Mouse (Mus musculus): ENCODE measurements at regions not wholly inside any gene's neighbourhood (a gene's known extent, or its start where the extent isn't known, plus 50 kb on each side); places are given as distances from the start of the nearest gene placed in this dataset.

DNA sequence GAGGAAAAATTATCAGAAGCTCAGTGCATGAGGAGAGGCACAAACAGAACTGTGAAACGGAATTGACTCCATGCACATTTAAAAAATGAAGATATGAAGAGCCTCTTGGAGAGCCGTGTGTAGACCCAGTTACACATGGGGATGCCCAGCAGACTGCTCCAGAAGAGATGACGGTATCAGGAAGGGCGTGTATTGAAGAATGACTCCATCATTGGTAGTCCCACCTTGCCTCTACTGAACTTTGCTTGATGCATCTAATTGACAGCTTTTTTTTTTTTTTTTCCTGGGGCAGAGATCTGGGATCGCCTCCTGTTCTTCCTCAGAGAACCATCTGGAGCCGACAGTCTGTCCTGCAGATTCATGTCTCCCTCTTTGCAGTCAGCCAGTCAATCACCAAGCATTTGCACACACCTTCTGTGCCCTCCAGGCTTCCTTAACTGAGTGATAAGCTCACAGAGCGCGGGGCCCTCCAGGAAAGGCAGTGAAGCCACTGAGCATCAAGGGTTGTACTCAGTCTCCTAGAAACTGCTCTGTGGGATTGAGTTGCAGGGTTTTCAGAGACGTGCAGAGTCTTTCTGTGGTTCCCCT, 57.6 kb upstream of the D1Pas1 start:
- DNase-seq, result no peak

DNA sequence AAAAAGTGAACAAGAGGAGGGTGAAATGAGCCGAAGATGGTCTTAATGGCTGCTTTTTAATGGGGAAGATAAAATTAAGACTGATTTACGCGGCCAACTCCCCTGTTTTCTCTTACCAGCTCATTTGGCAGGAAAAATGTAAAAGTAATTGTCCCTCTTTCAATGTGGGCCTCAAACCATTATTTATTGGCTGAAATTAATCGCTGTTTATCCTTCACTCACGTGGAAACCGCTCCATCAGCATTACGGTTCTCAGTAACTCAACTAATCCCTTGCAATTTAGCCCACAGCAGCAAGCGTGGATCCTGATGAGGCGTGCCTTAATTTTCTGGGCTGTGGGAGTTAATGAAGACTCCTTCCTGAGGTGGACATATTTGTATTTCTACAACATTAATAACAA, 58.1 kb upstream of the D1Pas1 start:
- DNase-seq, result no peak

- DNase-seq, result no peak
Observed at GRCm38 (mm10) chr1:186907409-186908170, 59.6 kb upstream of the D1Pas1 start.

GRCm38 (mm10) chr1:186905942-186906341, 61.3 kb upstream of the D1Pas1 start:
- DNase-seq, result no peak

GRCm38 (mm10) chr1:186901548-186901947, 65.7 kb upstream of the D1Pas1 start:
- no peak for DNase-seq

DNA sequence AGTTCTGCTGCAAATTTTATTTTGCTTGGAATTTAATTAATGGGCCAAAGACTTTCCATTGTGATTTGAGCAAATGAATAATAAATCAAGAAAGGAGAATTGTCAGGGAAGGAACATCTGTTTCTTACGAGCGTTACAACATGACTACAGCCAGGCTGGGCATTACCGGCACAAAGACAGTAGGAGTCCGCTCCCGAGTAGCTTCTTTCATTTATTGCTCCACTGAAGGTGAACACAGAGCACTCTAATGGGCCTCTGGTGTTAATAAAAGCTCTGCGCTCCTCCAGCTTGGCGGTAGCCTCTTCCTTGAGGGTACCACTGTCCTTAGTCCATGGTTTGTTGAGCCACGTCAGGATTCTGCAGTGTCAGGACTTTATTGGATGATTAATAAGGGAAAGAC, 69.0 kb upstream of the D1Pas1 start:
- DNase-seq, result no peak

- no peak for DNase-seq
Observed at GRCm38 (mm10) chr1:186889584-186889852, 77.7 kb upstream of the D1Pas1 start.

GRCm38 (mm10) chr1:186888767-186889583, 78.2 kb upstream of the D1Pas1 start:
- DNase-seq, result peak; percentile 86

DNA sequence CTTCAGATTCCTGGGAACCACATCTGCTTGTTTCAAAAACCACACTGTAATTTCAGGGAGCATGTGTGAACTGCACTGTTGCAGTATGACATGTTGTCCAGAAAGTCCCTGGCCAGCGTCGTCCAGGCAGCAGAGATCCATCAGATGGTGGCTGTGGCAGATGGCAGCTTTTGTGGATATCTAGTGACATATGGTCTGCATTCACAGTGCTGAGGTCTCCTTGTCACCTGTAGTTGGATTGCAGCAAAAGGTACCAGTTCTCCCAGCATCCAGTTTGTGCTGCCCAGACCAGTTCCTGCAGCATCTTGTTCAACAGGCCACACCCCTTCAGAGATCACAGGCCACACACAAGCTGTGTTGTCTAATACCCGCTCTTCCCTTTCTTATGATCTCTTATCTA, 80.1 kb upstream of the D1Pas1 start:
- DNase-seq, result no peak

GRCm38 (mm10) chr1:186880391-186880790, 86.8 kb upstream of the D1Pas1 start:
- DNase-seq, result no peak

DNA sequence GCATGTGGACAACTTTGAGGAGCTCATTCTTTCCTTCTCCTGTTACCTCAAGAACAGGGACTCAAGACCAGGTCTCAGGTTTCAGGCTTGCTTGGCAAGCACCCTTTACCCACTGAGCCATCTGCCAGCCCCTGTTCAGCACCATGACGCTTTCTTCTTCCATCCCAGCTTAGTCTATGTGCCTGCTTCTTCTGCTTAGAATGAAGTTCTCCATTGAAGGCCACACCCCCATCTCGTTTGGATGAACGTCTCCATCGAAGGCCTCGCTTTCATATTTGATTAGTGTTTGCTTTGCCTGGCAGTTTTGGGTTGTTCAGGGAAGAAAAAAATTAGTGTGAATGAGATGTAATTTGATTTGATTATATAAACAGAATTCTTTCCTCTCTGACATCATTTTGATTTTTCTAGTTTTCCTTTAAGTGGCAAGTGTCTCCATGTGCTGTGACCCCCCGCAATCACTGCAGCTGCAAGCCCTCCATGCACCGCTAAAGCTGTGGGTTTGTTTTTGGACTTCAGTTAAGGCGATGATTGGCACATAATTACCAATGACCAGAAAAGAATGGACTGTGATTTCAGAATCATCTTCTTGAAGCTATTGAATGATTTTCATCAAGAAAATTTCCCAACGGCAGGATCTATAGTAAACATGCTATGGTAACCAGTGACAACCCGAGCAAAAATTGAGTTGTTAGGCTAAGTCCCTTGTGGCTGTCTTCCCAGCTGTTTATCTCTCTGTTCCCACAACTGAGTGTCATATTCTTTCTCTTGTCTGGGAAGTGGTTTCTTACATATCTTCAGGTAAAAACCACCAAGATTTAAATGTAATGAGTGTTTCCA, 106.4 kb upstream of the D1Pas1 start:
- no peak for DNase-seq

DNA sequence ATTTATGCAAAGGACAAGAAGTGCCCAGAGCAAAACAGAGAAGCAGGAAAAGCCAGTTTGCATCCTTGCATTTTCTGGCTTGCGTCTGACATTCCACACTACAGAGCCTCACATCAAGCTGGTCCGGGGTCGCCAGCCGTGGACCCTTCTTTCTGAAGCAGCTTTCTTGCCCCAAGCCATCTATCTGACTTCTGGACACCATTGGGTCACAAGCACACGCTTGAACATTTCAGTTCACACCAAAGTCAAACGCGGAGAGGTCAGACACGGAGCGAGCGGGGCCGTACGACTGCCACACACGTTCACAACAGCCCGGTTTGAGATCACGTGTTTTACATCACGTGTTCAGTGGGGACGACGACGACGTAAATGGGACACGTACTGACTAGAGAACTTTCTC, 108.9 kb upstream of the D1Pas1 start:
- no peak for DNase-seq

GRCm38 (mm10) chr1:186855474-186856036, 106.4 kb upstream of the Rrp15 start:
- no peak for DNase-seq

- DNase-seq, result no peak
Observed at GRCm38 (mm10) chr1:186845256-186845655, 96.1 kb upstream of the Rrp15 start.

DNA sequence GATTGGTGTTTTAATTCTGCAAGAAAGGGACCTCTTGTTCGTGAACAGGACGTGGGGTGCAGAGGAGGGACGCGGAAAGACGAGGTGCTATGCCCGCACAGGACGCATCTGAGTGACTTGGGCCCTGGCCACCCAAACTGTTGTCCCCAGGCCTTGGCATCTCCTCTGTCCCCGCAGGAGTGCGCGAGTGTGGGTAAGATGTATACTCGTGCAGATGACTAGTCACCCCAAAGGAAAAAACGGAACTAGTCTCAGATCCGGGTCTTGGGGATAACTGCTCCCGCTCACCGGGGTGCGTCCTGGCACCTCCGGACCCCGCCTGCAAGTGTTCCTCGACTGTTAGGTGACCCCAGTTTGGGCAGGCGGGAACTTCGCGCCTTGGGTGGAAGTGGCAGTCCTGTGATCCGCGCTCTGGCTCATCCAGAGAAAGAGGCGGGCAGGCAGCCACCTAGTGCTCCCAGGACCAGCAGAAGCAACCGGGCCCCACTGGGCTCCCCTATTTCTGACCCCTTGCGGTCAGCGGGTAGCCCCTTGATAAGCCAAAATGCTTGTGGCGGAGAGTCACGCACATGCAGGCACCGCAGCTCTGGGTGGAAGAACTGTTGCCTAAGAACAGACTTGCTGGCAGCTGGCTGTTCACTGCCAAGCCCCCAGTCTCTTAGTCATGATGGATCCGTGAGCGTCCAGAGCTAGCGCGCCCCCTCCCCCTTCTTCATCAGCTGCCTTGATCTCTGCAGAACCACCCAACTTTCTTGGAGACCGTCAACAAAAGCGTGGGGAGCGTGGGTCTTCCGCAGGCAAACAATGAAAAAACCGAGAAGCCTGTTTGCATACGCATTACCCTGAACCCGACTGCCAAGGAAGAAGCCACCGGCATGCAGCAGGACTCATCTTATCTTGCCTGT, 85.0 kb upstream of the Rrp15 start:
- DNase-seq, result no peak

- DNase-seq, result no peak
Observed at GRCm38 (mm10) chr1:186833441-186833895, 84.3 kb upstream of the Rrp15 start.

GRCm38 (mm10) chr1:186827773-186828172, 78.6 kb upstream of the Rrp15 start:
- DNase-seq, result no peak

DNA sequence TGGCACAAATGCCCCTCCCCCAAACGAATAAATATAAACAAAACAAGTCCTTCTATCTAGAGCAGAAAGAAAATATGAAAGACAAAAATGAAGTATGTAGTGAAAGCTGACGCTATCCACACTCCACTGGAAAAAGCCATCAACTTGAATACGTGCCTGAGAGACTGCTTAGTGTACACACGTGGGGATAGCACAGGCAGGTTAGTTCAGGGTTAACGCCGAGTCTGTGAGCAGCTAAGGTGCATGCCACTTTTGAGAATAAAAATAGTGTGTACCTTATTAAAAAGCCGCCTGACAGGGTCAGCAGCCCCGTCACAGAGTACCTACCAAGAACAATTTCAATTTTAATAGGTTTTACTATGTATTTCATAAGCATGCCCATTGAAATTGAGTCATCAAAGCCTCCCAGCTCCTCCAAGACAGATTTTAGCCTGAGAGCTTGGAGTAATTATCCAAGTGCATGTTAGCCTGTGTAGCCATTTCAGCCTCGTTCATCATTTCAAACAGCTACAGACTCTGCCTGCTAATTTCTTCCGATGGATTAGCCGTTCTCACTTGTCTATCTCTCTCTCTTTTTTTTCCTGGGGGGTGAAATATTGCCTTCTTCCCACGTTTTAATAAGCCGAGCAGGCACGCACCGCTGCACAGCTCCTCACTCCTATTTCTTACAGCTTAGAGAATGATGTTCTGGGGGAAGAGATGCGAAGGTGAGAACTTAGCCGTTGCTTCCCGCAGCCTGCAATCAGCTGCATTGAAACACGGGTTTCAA, 59.2 kb upstream of the Rrp15 start:
- DNase-seq, result no peak

GRCm38 (mm10) chr1:186804451-186804850, 55.3 kb upstream of the Rrp15 start:
- no peak for DNase-seq

Measured in heart, adult 11 months (tissue).